Mouse (Mus musculus) heart, adult 2 months (tissue): ENCODE results near the gene Ncapd3. TPM values are rescaled to one million over a fixed set of nuclear protein-coding genes. Genes with fewer than 3 reads are reported as not detected.

Source experiments
- DNase-seq, 2 experiments: peaks; one replicate each; pipeline ENCODE4 v3.0.0; 2021
- H3K27ac ChIP-seq: fragments of 200-600 bp; 2 replicates; pipeline ENCODE4 v1.8.1; 2022
- H3K27me3 ChIP-seq: fragments of 200-500 bp; 2 replicates; pipeline ENCODE4 v1.6.1; 2012; ENCODE audit warnings: mild to moderate bottlenecking, low read length, inconsistent platforms, mixed read lengths; ENCODE audit not compliant: control insufficient read depth, insufficient read depth
- H3K36me3 ChIP-seq: fragments of 200-500 bp; 2 replicates; pipeline ENCODE4 v1.6.1; 2012; ENCODE audit warnings: low read length, inconsistent platforms; ENCODE audit not compliant: control insufficient read depth, insufficient read depth
- H3K4me1 ChIP-seq: fragments of 200-500 bp; 2 replicates; pipeline ENCODE4 v1.6.1; 2011; ENCODE audit warnings: low read length; ENCODE audit not compliant: control insufficient read depth, insufficient read depth
- H3K4me3 ChIP-seq: fragments of 200-600 bp; 2 replicates; pipeline ENCODE4 v1.8.1; 2022
- H3K79me2 ChIP-seq: fragments of 200-500 bp; replicated peaks from 2 replicates; pipeline ENCODE4 v1.6.1; 2012; ENCODE audit warnings: mild to moderate bottlenecking, inconsistent platforms, low read length, moderate library complexity, mixed read lengths; ENCODE audit not compliant: control insufficient read depth, insufficient read depth
- H3K9ac ChIP-seq: fragments of 200-500 bp; 2 replicates; pipeline ENCODE4 v1.6.1; 2012; ENCODE audit warnings: low read depth, mild to moderate bottlenecking, control low read depth, inconsistent platforms, low read length, mixed read lengths
- CTCF ChIP-seq: fragments of 200-600 bp; IDR thresholded peaks from 2 replicates; pipeline ENCODE4 v1.8.1; 2022; ENCODE audit warnings: antibody characterized with exemption, mild to moderate bottlenecking, moderate library complexity
- EP300 ChIP-seq: fragments of 200-500 bp; IDR thresholded peaks from 2 replicates; pipeline ENCODE4 v1.6.1; 2011; ENCODE audit warnings: low read depth, low read length, control low read depth; ENCODE audit not compliant: insufficient read depth
- POLR2A ChIP-seq: fragments of 200-500 bp; IDR thresholded peaks from 2 replicates; pipeline ENCODE4 v1.6.1; 2011; ENCODE audit warnings: mild to moderate bottlenecking, low read depth, low read length, control low read depth; ENCODE audit not compliant: insufficient read depth
- WGBS: fragments of 180-500 bp; shearing (Covaris S2); methylation state at CpG from one replicate; pipeline ENCODE4 v1.1.7; 2018; 5-methylcytosine and 5-hydroxymethylcytosine counted together
- intact Hi-C: fragments of 180-260 bp; cut with DNase I; formaldehyde crosslinking; loops from one replicate; pipeline ENCODE4 v1.15.1; 2025
- polyA plus RNA-seq: library from polyadenylated mRNA; depleted of rRNA; stranded (reverse); fragments of >200 nt; gene quantifications from 2 replicates; pipeline ENCODE4 v1.2.3, GENCODE M21; 2012
- total RNA-seq, 2 experiments: library from RNA; stranded (reverse); gene quantifications; 2 replicates each; pipeline ENCODE4 v1.2.3; 2021

Gene Ncapd3
- total and polyA plus RNA-seq, 3 experiments, result 8.5 to 10.0 (median 9.0) TPM

GRCm38 (mm10) chr9:27070895-27071294, 40.9 kb downstream of the Ncapd3 start:
- no peaks in the 10 kb centered on the region for H3K4me1 ChIP-seq
- WGBS, result 76% methylated on average over 4 of the region's 4 CpGs
- no peak overlapping the region for H3K27ac ChIP-seq
- H3K9ac ChIP-seq, result no peak overlapping the region
- no peak for DNase-seq
- no peaks in the 10 kb centered on the region for H3K27me3 ChIP-seq
- peaks cover 7% of the 10 kb centered on the region for H3K36me3 ChIP-seq
- TF ChIP-seq EP300, result no peak
- no peak for TF ChIP-seq CTCF
- no peak for TF ChIP-seq POLR2A
- intact Hi-C loops, result loop anchor here (5.0 kb wide), 1 partner anchor 256 kb away; no protein-coding TSS in a partner anchor
- H3K79me2 ChIP-seq, result no peaks in the 10 kb centered on the region; the same call in 1 of the 2 replicates
- no peak overlapping the region for H3K4me3 ChIP-seq

GRCm38 (mm10) chr9:27074677-27075076, 44.7 kb downstream of the Ncapd3 start:
- TF ChIP-seq EP300 (no peak), CTCF (peak; percentile 74)
- intact Hi-C loops, result loop anchor here (1.0 to 5.0 kb wide), 3 partner anchors 102 to 253 kb away; no protein-coding TSS in a partner anchor
- Histone ChIP-seq H3K79me2 (no peaks in the 10 kb centered on the region; the same call in 1 of the 2 replicates), H3K4me3 (no peak overlapping the region), H3K36me3 (peaks cover 7% of the 10 kb centered on the region), H3K4me1 (no peaks in the 10 kb centered on the region), H3K27me3 (no peaks in the 10 kb centered on the region), H3K9ac (no peak overlapping the region), H3K27ac (no peak overlapping the region)
- no peak for DNase-seq
- 71% methylated on average over 1 of the region's 1 CpGs for WGBS

- no peak overlapping the region for H3K27ac ChIP-seq
- intact Hi-C loops, result loop anchor here (5.0 kb wide), 1 partner anchor 211 kb away; no protein-coding TSS in a partner anchor
- no peak overlapping the region for H3K4me3 ChIP-seq
- no peaks in the 10 kb centered on the region; the same call in 1 of the 2 replicates for H3K79me2 ChIP-seq
- H3K4me1 ChIP-seq, result no peaks in the 10 kb centered on the region
- DNase-seq, result no peak
- TF ChIP-seq EP300, result no peak
- no peak for TF ChIP-seq CTCF
- TF ChIP-seq POLR2A, result no peak
- H3K36me3 ChIP-seq, result peaks cover 7% of the 10 kb centered on the region
- no peaks in the 10 kb centered on the region for H3K27me3 ChIP-seq
- H3K9ac ChIP-seq, result no peak overlapping the region
Observed at GRCm38 (mm10) chr9:27075812-27076211, 45.8 kb downstream of the Ncapd3 start.

- TF ChIP-seq EP300 (no peak), POLR2A (no peak), CTCF (no peak)
- H3K4me1 ChIP-seq, result no peaks in the 10 kb centered on the region
- H3K27ac ChIP-seq, result no peak overlapping the region
- H3K27me3 ChIP-seq, result no peaks in the 10 kb centered on the region
- H3K79me2 ChIP-seq, result no peaks in the 10 kb centered on the region
- H3K9ac ChIP-seq, result no peak overlapping the region
- DNase-seq, result no peak
- peaks cover 6% of the 10 kb centered on the region; the same call in 1 of the 2 replicates for H3K36me3 ChIP-seq
- WGBS, result 63% methylated on average over 5 of the region's 5 CpGs
- intact Hi-C loops, result no loop called here
- no peak overlapping the region for H3K4me3 ChIP-seq
Observed at GRCm38 (mm10) chr9:27086256-27086655, 56.3 kb downstream of the Ncapd3 start.

- H3K4me1 ChIP-seq, result no peaks in the 10 kb centered on the region
- H3K4me3 ChIP-seq, result no peak overlapping the region
- H3K36me3 ChIP-seq, result peaks cover 3% of the 10 kb centered on the region; the same call in 1 of the 2 replicates
- no peaks in the 10 kb centered on the region for H3K27me3 ChIP-seq
- no peak for DNase-seq
- no peak overlapping the region for H3K9ac ChIP-seq
- TF ChIP-seq CTCF, result no peak
- TF ChIP-seq EP300, result no peak
- TF ChIP-seq POLR2A, result no peak
- no peaks in the 10 kb centered on the region for H3K79me2 ChIP-seq
- no peak overlapping the region for H3K27ac ChIP-seq
- intact Hi-C loops, result no loop called here
- 85% methylated on average over 3 of the region's 3 CpGs for WGBS
Observed at GRCm38 (mm10) chr9:27087402-27087801, 57.4 kb downstream of the Ncapd3 start.

GRCm38 (mm10) chr9:27090134-27090533, 60.2 kb downstream of the Ncapd3 start:
- no peak for DNase-seq
- no peak overlapping the region for H3K4me3 ChIP-seq
- no peak overlapping the region for H3K9ac ChIP-seq
- no peak for TF ChIP-seq POLR2A
- TF ChIP-seq EP300, result no peak
- no peak for TF ChIP-seq CTCF
- WGBS, result 93% methylated on average over 1 of the region's 1 CpGs
- intact Hi-C loops, result no loop called here
- H3K4me1 ChIP-seq, result no peaks in the 10 kb centered on the region
- H3K79me2 ChIP-seq, result no peaks in the 10 kb centered on the region
- no peak overlapping the region for H3K27ac ChIP-seq
- H3K27me3 ChIP-seq, result no peaks in the 10 kb centered on the region
- no peaks in the 10 kb centered on the region for H3K36me3 ChIP-seq
